Mouse (Mus musculus): ENCODE data around the gene Epop.

Epop gene

GRCm38 (mm10) chr11:97591910-97592309 lies 37.6 kb downstream of the Epop start:
- intact Hi-C loops (cut with DNase I) = no loop called here

GRCm38 (mm10) chr11:97590227-97590960 lies 39.1 kb downstream of the Epop start:
- intact Hi-C loops (cut with DNase I) = no loop called here

GRCm38 (mm10) chr11:97589216-97589615 lies 40.3 kb downstream of the Epop start:
- intact Hi-C loops (cut with DNase I) = no loop called here

GRCm38 (mm10) chr11:97585932-97586331 lies 43.6 kb downstream of the Epop start:
- intact Hi-C loops (cut with DNase I) = no loop called here

- intact Hi-C loops (cut with DNase I) = no loop called here
These were observed 45.0 kb downstream of the Epop start for GRCm38 (mm10) chr11:97584476-97584875.

- intact Hi-C loops (cut with DNase I) = loop anchor here (5.0 kb wide), 2 partner anchors 47 to 92 kb away; no protein-coding TSS in a partner anchor
These were observed 50.2 kb downstream of the Epop start for GRCm38 (mm10) chr11:97579088-97579857.

- intact Hi-C loops (cut with DNase I) = loop anchor here (5.0 kb wide), 2 partner anchors 46 to 91 kb away; no protein-coding TSS in a partner anchor
These were observed 51.2 kb downstream of the Epop start for GRCm38 (mm10) chr11:97578286-97578685.

Small RNA genes lying within 50 kb of the gene (microRNA-seq; reads per million reads assigned to microRNA genes)
- gene Gm24158 (0.34 to 0.74 reads per million in 2 experiments), gene Mir6927 (0.12 to 0.34 reads per million in 2 experiments)
